Mouse (Mus musculus): ENCODE measurements around the gene Dyx1c1. TPM values are rescaled to one million over a fixed set of nuclear protein-coding genes. Genes with fewer than 3 reads are reported as not detected.

Dyx1c1 gene
- 3.8 TPM for polyA plus RNA-seq (2014; fragmentation: Illumina TruSeq; extraction: RNeasy Lipid Tissue Mini Kit (QIAGEN cat#74804); ENCODE audit: low read depth, low replicate concordance)

DNA sequence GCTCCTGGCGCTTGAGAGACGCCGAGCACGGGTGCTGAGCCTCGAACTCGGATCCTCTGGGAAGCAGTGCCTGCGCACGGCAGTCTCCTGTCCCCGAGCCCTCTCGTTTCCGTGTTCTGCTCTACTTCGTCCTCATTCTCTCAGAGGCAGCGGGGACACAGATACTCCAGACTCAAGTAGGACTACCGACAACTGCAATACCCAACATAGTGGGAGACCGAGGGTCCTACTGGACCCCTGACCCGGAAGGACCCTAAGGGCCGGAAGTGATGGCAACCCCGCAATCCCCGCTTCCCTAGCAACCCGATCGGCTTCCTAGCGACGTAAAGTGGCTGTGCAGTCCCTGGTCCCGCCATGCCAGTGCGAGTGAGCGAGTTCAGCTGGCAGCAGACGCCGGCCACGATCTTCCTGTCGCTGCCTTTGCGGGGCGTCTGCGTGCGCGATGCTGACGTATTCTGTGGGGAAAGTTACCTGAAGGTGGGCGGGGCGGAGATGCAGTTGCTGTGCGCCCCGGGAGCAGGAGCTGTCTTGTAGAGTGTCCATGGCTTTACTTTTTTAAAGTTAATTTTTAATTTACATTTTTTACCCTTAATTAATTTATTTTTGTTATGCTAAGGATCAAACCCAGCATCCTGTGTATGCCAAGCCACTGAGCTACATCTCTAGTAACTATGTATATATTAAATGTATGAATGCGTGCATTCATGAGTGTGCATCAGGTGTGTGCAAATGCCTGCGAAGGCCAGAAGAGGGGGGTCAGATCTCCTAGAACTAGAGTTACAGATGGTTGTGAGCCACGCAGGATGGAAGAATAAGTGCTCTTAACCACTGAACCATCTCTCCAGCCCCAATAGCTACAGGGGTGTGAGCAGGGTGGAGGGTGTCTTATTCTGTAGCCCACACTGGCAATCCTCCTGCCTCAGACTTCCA lies at the start of gene Dyx1c1, which contains the start of gene Gm44503:
Gene Dyx1c1 (plus strand): TSS at position 265 of the 930 bp plus-strand sequence.
Gene Gm44503 (plus strand): TSS at position 332 of the 930 bp plus-strand sequence.

DNA sequence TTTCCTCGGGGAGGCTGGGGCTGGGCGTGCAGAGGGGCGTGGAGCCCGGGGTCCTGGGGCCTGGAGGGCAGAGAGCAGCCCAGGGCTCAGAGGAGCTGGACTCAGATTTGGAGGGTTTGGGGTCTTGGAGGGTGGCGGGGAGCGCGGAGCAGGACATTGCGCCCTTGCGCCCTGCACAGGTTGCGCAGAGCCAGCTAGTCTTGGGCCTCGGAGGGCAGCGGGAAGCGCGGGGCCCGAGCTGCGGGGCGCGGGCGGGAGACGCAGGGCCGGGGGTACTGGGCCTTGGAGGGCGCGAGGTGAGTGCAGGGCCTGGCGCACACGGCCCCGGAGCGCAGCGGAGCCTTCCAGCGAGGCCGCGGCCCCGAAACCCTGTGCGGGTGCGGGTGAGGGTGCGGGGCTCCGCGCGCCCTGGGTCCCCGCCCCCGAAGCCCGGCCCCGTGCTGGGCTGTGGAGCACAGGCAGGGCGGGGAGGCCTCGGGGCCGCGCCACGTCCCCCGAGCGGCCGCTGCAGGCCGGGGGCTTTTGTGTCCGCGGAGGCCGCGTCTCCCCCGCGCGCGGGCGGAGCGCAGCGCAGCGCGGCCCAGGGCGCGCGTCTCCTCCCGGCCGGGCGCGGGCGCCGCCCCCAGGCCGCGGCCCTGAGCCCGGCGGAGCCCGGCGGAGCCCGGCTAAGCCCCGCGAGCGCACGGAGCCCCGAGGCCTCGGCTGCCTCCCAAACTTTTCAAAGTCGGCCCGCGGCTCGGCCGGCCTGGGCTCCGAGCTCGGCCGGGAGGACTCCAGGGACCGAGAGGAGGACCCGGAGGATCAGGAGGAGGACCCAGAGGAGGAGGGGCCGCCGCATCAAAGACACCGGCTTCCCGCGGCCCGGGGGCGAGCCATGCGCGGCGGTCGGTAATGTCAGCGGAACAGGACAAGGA lies 33.3 kb upstream of the Dyx1c1 start, which contains the start of gene Pygo1:
Gene Pygo1 (plus strand): TSS at position 625 of the 914 bp plus-strand sequence.

DNA sequence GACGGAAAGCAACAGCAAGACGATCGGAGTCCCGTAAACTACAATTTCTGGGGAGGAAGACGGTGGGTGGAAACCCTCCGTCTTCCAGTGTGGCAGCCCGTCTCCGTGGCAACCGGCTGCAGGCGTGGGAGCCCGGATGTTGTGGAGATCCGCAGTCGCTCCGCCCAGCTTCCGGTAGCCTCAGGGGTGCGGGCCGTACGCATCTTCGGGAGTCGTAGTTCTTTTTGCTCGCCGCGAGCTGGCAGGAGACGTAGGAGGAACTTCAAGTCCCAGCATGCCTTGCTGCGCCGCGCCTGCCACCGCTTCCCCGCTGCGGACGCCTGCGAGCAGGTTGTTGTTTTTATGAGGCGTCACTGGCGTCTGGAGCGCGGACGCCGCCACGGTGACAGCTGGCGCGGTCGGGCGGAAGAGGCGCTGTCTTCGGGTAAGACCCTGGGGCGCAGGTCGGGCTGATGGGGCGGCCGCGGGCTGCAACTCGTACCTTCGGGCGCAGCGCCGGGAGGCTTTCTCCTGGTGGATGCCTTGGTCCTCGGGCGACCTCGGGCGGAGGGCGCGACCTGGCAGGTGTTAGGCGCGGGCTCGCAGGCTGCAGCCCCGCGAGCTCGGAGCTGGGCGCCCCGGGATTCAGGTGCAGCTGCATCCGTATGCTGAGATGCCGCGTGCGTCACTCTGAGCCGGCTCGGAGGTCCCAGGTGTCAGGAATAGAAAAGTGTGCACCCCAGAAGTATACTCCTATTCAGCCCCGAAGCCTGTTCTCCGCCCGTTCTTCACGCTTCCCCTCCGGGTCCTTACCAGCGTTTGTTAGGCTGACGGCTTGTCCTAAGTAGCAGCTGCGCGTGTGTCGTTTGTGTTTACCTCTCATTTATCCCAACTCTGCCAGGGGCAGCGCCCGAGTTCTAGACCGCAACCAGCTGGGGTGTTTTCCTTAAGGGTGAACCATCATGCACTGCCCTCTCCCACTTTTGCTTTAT lies 26.9 kb downstream of the Dyx1c1 start, which contains the start of the genes Ccpg1os and Ccpg1:
Gene Ccpg1os (minus strand): TSS at position 133 of the 971 bp plus-strand sequence.
Gene Ccpg1 (plus strand): TSS at position 180 of the 971 bp plus-strand sequence.

Other genes with a start within 250 kb of the Dyx1c1 start
- 0.31 TPM for gene Prtg, start 151.9 kb upstream of the Dyx1c1 start, polyA plus RNA-seq (2014; fragmentation: Illumina TruSeq; extraction: RNeasy Lipid Tissue Mini Kit (QIAGEN cat#74804); ENCODE audit: low read depth, low replicate concordance)
- 1.7 TPM for gene Pygo1, start 33.1 kb upstream of the Dyx1c1 start, polyA plus RNA-seq (2014; fragmentation: Illumina TruSeq; extraction: RNeasy Lipid Tissue Mini Kit (QIAGEN cat#74804); ENCODE audit: low read depth, low replicate concordance)
- not detected for gene Gm44503, start 67 bp downstream of the Dyx1c1 start, polyA plus RNA-seq (2014; fragmentation: Illumina TruSeq; extraction: RNeasy Lipid Tissue Mini Kit (QIAGEN cat#74804); ENCODE audit: low read depth, low replicate concordance)
- gene Ccpg1os, start 26.6 kb downstream of the Dyx1c1 start, polyA plus RNA-seq (2014; fragmentation: Illumina TruSeq; extraction: RNeasy Lipid Tissue Mini Kit (QIAGEN cat#74804); ENCODE audit: low read depth, low replicate concordance), result 40.9 TPM
- 89.7 TPM for gene Ccpg1, start 26.6 kb downstream of the Dyx1c1 start, polyA plus RNA-seq (2014; fragmentation: Illumina TruSeq; extraction: RNeasy Lipid Tissue Mini Kit (QIAGEN cat#74804); ENCODE audit: low read depth, low replicate concordance)
- gene Pigb, start 81.6 kb downstream of the Dyx1c1 start, polyA plus RNA-seq (2014; fragmentation: Illumina TruSeq; extraction: RNeasy Lipid Tissue Mini Kit (QIAGEN cat#74804); ENCODE audit: low read depth, low replicate concordance), result 11.1 TPM
- gene Rab27a, start 86.1 kb downstream of the Dyx1c1 start, polyA plus RNA-seq (2014; fragmentation: Illumina TruSeq; extraction: RNeasy Lipid Tissue Mini Kit (QIAGEN cat#74804); ENCODE audit: low read depth, low replicate concordance), result 3.4 TPM
- not detected for gene Khdc3, start 143.1 kb downstream of the Dyx1c1 start, polyA plus RNA-seq (2014; fragmentation: Illumina TruSeq; extraction: RNeasy Lipid Tissue Mini Kit (QIAGEN cat#74804); ENCODE audit: low read depth, low replicate concordance)
- not detected for gene Gm20509, start 143.7 kb downstream of the Dyx1c1 start, polyA plus RNA-seq (2014; fragmentation: Illumina TruSeq; extraction: RNeasy Lipid Tissue Mini Kit (QIAGEN cat#74804); ENCODE audit: low read depth, low replicate concordance)
- gene Rsl24d1, start 154.6 kb downstream of the Dyx1c1 start, polyA plus RNA-seq (2014; fragmentation: Illumina TruSeq; extraction: RNeasy Lipid Tissue Mini Kit (QIAGEN cat#74804); ENCODE audit: low read depth, low replicate concordance), result 30.6 TPM